Mouse (Mus musculus) CD8-positive naive resting alpha-beta T cell, adult 2 months (primary cell): Measurements from ENCODE around the gene Fgf10.

Source experiments
- DNase-seq, 2 experiments: peaks; one replicate each; pipeline ENCODE4 v3.0.0; 2022; ENCODE audit warnings: low read depth in 2 of 2, low spot score in 2 of 2

Fgf10 gene

GRCm38 (mm10) chr13:118828604-118829381 lies 159.2 kb downstream of the Fgf10 start:
- DNase-seq, result no peak

GRCm38 (mm10) chr13:118834021-118834420 lies 164.4 kb downstream of the Fgf10 start:
- no peak for DNase-seq

- DNase-seq, result no peak
These were observed 165.5 kb downstream of the Fgf10 start for GRCm38 (mm10) chr13:118835078-118835477.
